Mouse (Mus musculus): ENCODE measurements around the gene Dkk1.

- TF ChIP-seq CTCF (IDR thresholded peaks at IDR 0.05; ENCODE audit: low read depth, low read length) (no peak), TAL1 (conservative IDR thresholded peaks at IDR 0.05; ENCODE audit: low read depth, low read length) (no peak)
Measured at GRCm38 (mm10) chr19:30558024-30558423, 8.6 kb upstream of the Dkk1 start.

All from G1E (cell line).